In the genomic region with DNA sequence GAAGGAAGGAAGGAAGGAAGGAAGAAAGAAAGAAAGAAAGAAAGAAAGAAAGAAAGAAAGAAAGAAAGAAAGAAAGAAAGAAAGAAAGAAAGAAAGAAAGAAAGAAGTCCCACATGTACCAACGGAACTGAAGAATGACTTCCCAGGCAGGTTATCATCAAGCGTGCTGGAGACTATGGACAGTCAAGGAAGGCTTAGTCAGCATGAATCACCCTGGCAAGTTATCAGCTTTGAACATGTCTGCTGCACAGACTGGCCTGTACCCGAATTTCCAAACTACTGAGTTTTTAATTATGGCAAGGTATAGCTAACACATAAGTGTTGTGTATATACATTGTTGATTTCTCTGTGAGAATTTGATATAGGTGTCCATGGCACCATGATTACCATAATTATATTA, we compare ENCODE assay signal across 11 mouse cellular contexts.
"Had no signal": no experiment of that assay in that cellular context is flagged by ENCODE, and none has a peak within 500 bp of the region (broad histone marks: within the 10 kb centered on the region; RNA-seq: fewer than 3 reads in every experiment).

No protein-coding gene starts in this region.

- H3K4me1 ChIP-seq: kidney, embryonic 15.5 days; limb, embryonic 13.5 days; liver, embryonic 15.5 days; midbrain, embryonic 13.5 days had no signal

- H3K36me3 ChIP-seq: kidney, embryonic 15.5 days; limb, embryonic 13.5 days; liver, embryonic 15.5 days; midbrain, embryonic 13.5 days had no signal

- H3K9ac ChIP-seq: kidney, embryonic 15.5 days; limb, embryonic 13.5 days; liver, embryonic 15.5 days; lung, embryonic 14.5 days; midbrain, embryonic 13.5 days had no signal

- DNase-seq: kidney, postnatal 14 days; left cerebral cortex, postnatal 4 days; lung, embryonic 14.5 days; lung, postnatal 10 days; lung, postnatal 4 days; right cerebral cortex, postnatal 25 days; thymus, postnatal 4 days had no signal

- H3K27me3 ChIP-seq: kidney, embryonic 15.5 days; limb, embryonic 13.5 days; liver, embryonic 15.5 days; midbrain, embryonic 13.5 days had no signal

- H3K4me2 ChIP-seq: kidney, embryonic 15.5 days; limb, embryonic 13.5 days; liver, embryonic 15.5 days; lung, embryonic 14.5 days; midbrain, embryonic 13.5 days had no signal

- H3K27ac ChIP-seq: kidney, embryonic 15.5 days; limb, embryonic 13.5 days; liver, embryonic 15.5 days; midbrain, embryonic 13.5 days had no signal

- H3K4me3 ChIP-seq: kidney, embryonic 15.5 days; limb, embryonic 13.5 days; liver, embryonic 15.5 days; midbrain, embryonic 13.5 days had no signal

- H3K9me3 ChIP-seq: kidney, embryonic 15.5 days; limb, embryonic 13.5 days; liver, embryonic 15.5 days; midbrain, embryonic 13.5 days had no signal

- ATAC-seq: midbrain, embryonic 13.5 days had no signal
